Mouse (Mus musculus): ENCODE results near the gene Far2. TPM values are rescaled to one million over a fixed set of nuclear protein-coding genes. Genes with fewer than 3 reads are reported as not detected.

Far2 gene
- polyA plus RNA-seq, 1 experiment from 2014 or later = 12.9 TPM

GRCm38 (mm10) chr6:148199177-148199576, 152.1 kb downstream of the Far2 start:
- no peak for DNase-seq
- H3K27me3 ChIP-seq (ENCODE audit: insufficient read depth, low read length) = no peaks in the 10 kb centered on the region
- no peak overlapping the region for H3K4me3 ChIP-seq (ENCODE audit: low read depth, low read length)
- 90% methylated on average over 2 of the region's 2 CpGs for WGBS
- ATAC-seq (ENCODE audit: insufficient read depth) = no peak
- no peaks in the 10 kb centered on the region for H3K4me1 ChIP-seq (ENCODE audit: insufficient read depth)
- H3K27ac ChIP-seq (ENCODE audit: low read depth) = no peak overlapping the region
- peaks cover 72% of the 10 kb centered on the region for H3K36me3 ChIP-seq (ENCODE audit: insufficient read depth)
- H3K9me3 ChIP-seq (ENCODE audit: low read depth, low read length) = no peaks in the 10 kb centered on the region
- H3K9ac ChIP-seq = no peak overlapping the region
- no peak for TF ChIP-seq CTCF (IDR thresholded peaks at IDR 0.05; ENCODE audit: low read depth)
- H3K4me2 ChIP-seq = no peak overlapping the region

GRCm38 (mm10) chr6:148199729-148200128, 152.7 kb downstream of the Far2 start:
- H3K27me3 ChIP-seq (ENCODE audit: insufficient read depth, low read length) = no peaks in the 10 kb centered on the region
- peaks cover 69% of the 10 kb centered on the region for H3K36me3 ChIP-seq (ENCODE audit: insufficient read depth)
- DNase-seq (no peak), ATAC-seq (ENCODE audit: insufficient read depth) (no peak)
- 90% methylated on average over 3 of the region's 3 CpGs for WGBS
- no peak for TF ChIP-seq CTCF (IDR thresholded peaks at IDR 0.05; ENCODE audit: low read depth)
- H3K27ac ChIP-seq (ENCODE audit: low read depth) = no peak overlapping the region
- no peaks in the 10 kb centered on the region for H3K4me1 ChIP-seq (ENCODE audit: insufficient read depth)
- H3K4me2 ChIP-seq = no peak overlapping the region
- no peaks in the 10 kb centered on the region for H3K9me3 ChIP-seq (ENCODE audit: low read depth, low read length)
- H3K9ac ChIP-seq = no peak overlapping the region
- H3K4me3 ChIP-seq (ENCODE audit: low read depth, low read length) = no peak overlapping the region

GRCm38 (mm10) chr6:148205134-148205533, 158.1 kb downstream of the Far2 start:
- Histone ChIP-seq H3K4me1 (ENCODE audit: insufficient read depth) (no peaks in the 10 kb centered on the region), H3K9ac (no peak overlapping the region), H3K4me3 (ENCODE audit: low read depth, low read length) (no peak overlapping the region), H3K36me3 (ENCODE audit: insufficient read depth) (peaks cover 45% of the 10 kb centered on the region), H3K9me3 (ENCODE audit: low read depth, low read length) (no peaks in the 10 kb centered on the region), H3K27me3 (ENCODE audit: insufficient read depth, low read length) (no peaks in the 10 kb centered on the region), H3K27ac (ENCODE audit: low read depth) (no peak overlapping the region), H3K4me2 (no peak overlapping the region)
- no peak for DNase-seq
- no peak for TF ChIP-seq CTCF (IDR thresholded peaks at IDR 0.05; ENCODE audit: low read depth)
- 88% methylated on average over 1 of the region's 1 CpGs for WGBS
- ATAC-seq (ENCODE audit: insufficient read depth) = no peak

- Histone ChIP-seq H3K9ac (no peak overlapping the region), H3K4me1 (ENCODE audit: insufficient read depth) (no peaks in the 10 kb centered on the region), H3K27ac (ENCODE audit: low read depth) (no peak overlapping the region), H3K4me3 (ENCODE audit: low read depth, low read length) (no peak overlapping the region), H3K4me2 (no peak overlapping the region), H3K9me3 (ENCODE audit: low read depth, low read length) (no peaks in the 10 kb centered on the region), H3K27me3 (ENCODE audit: insufficient read depth, low read length) (no peaks in the 10 kb centered on the region), H3K36me3 (ENCODE audit: insufficient read depth) (peaks cover 26% of the 10 kb centered on the region)
- 57% methylated on average over 1 of the region's 1 CpGs for WGBS
- ATAC-seq (ENCODE audit: insufficient read depth) = no peak
- no peak for DNase-seq
- TF ChIP-seq CTCF (IDR thresholded peaks at IDR 0.05; ENCODE audit: low read depth) = no peak
Measured at GRCm38 (mm10) chr6:148207522-148207921, 160.5 kb downstream of the Far2 start.

GRCm38 (mm10) chr6:148211391-148211876, 164.4 kb downstream of the Far2 start:
- peak; percentile 23 for DNase-seq
- no peaks in the 10 kb centered on the region for H3K27me3 ChIP-seq (ENCODE audit: insufficient read depth, low read length)
- no peak for TF ChIP-seq CTCF (IDR thresholded peaks at IDR 0.05; ENCODE audit: low read depth)
- H3K36me3 ChIP-seq (ENCODE audit: insufficient read depth) = 0 out of 2 replicates have a peak, but pooled peaks cover under 1% of the 10 kb centered on the region
- peak overlapping the region; percentile 97 for H3K9ac ChIP-seq
- no peaks in the 10 kb centered on the region for H3K4me1 ChIP-seq (ENCODE audit: insufficient read depth)
- ATAC-seq (ENCODE audit: insufficient read depth) = peak; percentile 57
- no peaks in the 10 kb centered on the region for H3K9me3 ChIP-seq (ENCODE audit: low read depth, low read length)
- H3K27ac ChIP-seq (ENCODE audit: low read depth) = peak overlapping the region; percentile 81
- H3K4me3 ChIP-seq (ENCODE audit: low read depth, low read length) = peak overlapping the region; percentile 98
- H3K4me2 ChIP-seq = peak overlapping the region; percentile 61
- WGBS = under 1% methylated on average over 51 of the region's 51 CpGs

GRCm38 (mm10) chr6:148211897-148212680, 165.0 kb downstream of the Far2 start, which contains the start of gene Ergic2:
Gene Ergic2, minus strand, starts transcription at chr6:148212374.
- Histone ChIP-seq H3K27ac (ENCODE audit: low read depth) (peak within 1 kb of the TSS; percentile 88), H3K9me3 (ENCODE audit: low read depth, low read length) (no peaks in the 10 kb centered on the region), H3K36me3 (ENCODE audit: insufficient read depth) (no peaks in the 10 kb centered on the region), H3K27me3 (ENCODE audit: insufficient read depth, low read length) (no peaks in the 10 kb centered on the region), H3K4me2 (peak within 1 kb of the TSS; percentile 74), H3K9ac (peak within 1 kb of the TSS; percentile 97), H3K4me1 (ENCODE audit: insufficient read depth) (no peaks in the 10 kb centered on the region), H3K4me3 (ENCODE audit: low read depth, low read length) (peak within 1 kb of the TSS; percentile 98)
- DNase-seq (peak; percentile 100), ATAC-seq (ENCODE audit: insufficient read depth) (peak; percentile 99)
- WGBS = under 1% methylated on average over 61 of the region's 61 CpGs
- no peak for TF ChIP-seq CTCF (IDR thresholded peaks at IDR 0.05; ENCODE audit: low read depth)

- TF ChIP-seq CTCF (IDR thresholded peaks at IDR 0.05; ENCODE audit: low read depth) = peak; percentile 78
- Histone ChIP-seq H3K27ac (ENCODE audit: low read depth) (no peak overlapping the region), H3K4me3 (ENCODE audit: low read depth, low read length) (no peak overlapping the region), H3K27me3 (ENCODE audit: insufficient read depth, low read length) (no peaks in the 10 kb centered on the region), H3K4me1 (ENCODE audit: insufficient read depth) (no peaks in the 10 kb centered on the region), H3K4me2 (no peak overlapping the region), H3K9ac (no peak overlapping the region), H3K9me3 (ENCODE audit: low read depth, low read length) (no peaks in the 10 kb centered on the region), H3K36me3 (ENCODE audit: insufficient read depth) (no peaks in the 10 kb centered on the region)
- ATAC-seq (ENCODE audit: insufficient read depth) (no peak), DNase-seq (peak; percentile 84)
- WGBS = 4% methylated on average over 5 of the region's 5 CpGs
Measured at GRCm38 (mm10) chr6:148214765-148215164, 167.7 kb downstream of the Far2 start.
